Mouse (Mus musculus) liver, postnatal 0 days (tissue): ENCODE results near the gene Fgfr1op. TPM values are rescaled to one million over a fixed set of nuclear protein-coding genes. Genes with fewer than 3 reads are reported as not detected.

Experiments used
- ATAC-seq: fragments of 200-750 bp; cut with Nextera tagmentation; 2 replicates; pipeline ENCODE4 v1.8.0; 2017; ENCODE audit warnings: mild to moderate bottlenecking, moderate library complexity
- DNase-seq: peaks from one replicate; pipeline ENCODE4 v3.0.0-alpha.2; 2016
- H3K27ac ChIP-seq: fragments of 300-500 bp; sonication (generic); 2 replicates; pipeline ENCODE4 v1.5.1; 2014; ENCODE audit warnings: antibody characterized with exemption, moderate library complexity, mild to moderate bottlenecking, low read depth
- H3K27me3 ChIP-seq: fragments of 300-500 bp; sonication (generic); 2 replicates; pipeline ENCODE4 v1.6.1; 2014; ENCODE audit warnings: low read length, control low read depth, mixed read lengths; ENCODE audit not compliant: insufficient read depth
- H3K36me3 ChIP-seq: fragments of 300-500 bp; sonication (generic); replicated peaks from 2 replicates; pipeline ENCODE4 v1.6.1; 2014; ENCODE audit warnings: mild to moderate bottlenecking, control low read depth, low read length, moderate library complexity, mixed read lengths; ENCODE audit not compliant: insufficient read depth
- H3K4me1 ChIP-seq: fragments of 300-500 bp; sonication (generic); 2 replicates; pipeline ENCODE4 v1.6.1; 2014; ENCODE audit warnings: antibody characterized with exemption, mild to moderate bottlenecking, control low read depth; ENCODE audit not compliant: insufficient read depth
- H3K4me2 ChIP-seq: fragments of 300-500 bp; sonication (generic); 2 replicates; pipeline ENCODE4 v1.6.1; 2014; ENCODE audit warnings: low read depth, mild to moderate bottlenecking, low read length, moderate library complexity, mixed read lengths
- H3K4me3 ChIP-seq: fragments of 300-500 bp; sonication (generic); 2 replicates; pipeline ENCODE4 v1.5.1; 2014; ENCODE audit warnings: low read depth, low read length
- H3K9ac ChIP-seq: fragments of 300-500 bp; sonication (generic); replicated peaks from 2 replicates; pipeline ENCODE4 v1.6.1; 2014; ENCODE audit warnings: mild to moderate bottlenecking, moderate library complexity
- H3K9me3 ChIP-seq: fragments of 300-500 bp; sonication (generic); 2 replicates; pipeline ENCODE4 v1.6.1; 2016; ENCODE audit warnings: mild to moderate bottlenecking, control low read depth, low read length, mixed read lengths
- CTCF ChIP-seq: sonication (generic); IDR thresholded peaks from 2 replicates; pipeline ENCODE4 v1.5.1; 2016; ENCODE audit warnings: antibody characterized with exemption, low read depth
- EP300 ChIP-seq: IDR thresholded peaks from 2 replicates; pipeline ENCODE4 v1.6.1; 2016; ENCODE audit warnings: antibody characterized with exemption, low read depth, mild to moderate bottlenecking
- WGBS: fragments of 180-500 bp; shearing (Covaris S2); extraction: QIAGEN DNeasy Blood & Tissue Kit; methylation state at CpG from one replicate; pipeline ENCODE4 v1.1.7; 2014; ENCODE audit not compliant: insufficient replicate concordance; 5-methylcytosine and 5-hydroxymethylcytosine counted together
- polyA plus RNA-seq: library from polyadenylated mRNA; unstranded; fragments of >200 nt; fragmentation: Nextera tagmentation; extraction: Ambion mirVana; gene quantifications from 2 replicates; pipeline ENCODE4 v1.2.1, GENCODE M21; 2015

The Fgfr1op gene
- polyA plus RNA-seq, 1 experiment from 2014 or later = 8.5 TPM

DNA sequence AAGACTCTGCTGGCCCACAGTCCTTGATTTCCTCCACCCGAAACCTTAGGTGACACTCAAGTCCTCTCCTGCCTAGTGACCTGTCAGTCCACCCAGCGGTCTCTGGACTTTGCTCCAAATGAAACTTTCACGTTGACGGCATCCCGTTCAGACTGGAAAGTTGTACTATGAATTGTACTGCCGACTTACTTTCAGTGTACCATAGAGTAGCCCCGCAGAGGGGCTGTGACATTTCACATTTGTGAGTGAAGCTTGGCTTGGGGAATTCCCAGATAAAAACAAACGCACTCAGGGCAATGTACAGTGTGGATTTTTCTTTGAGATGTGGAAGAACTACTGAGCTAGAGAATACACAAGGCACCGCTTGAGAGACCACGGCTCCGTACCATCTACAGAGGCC is 76.9 kb downstream of the Fgfr1op start:
- WGBS = 72% methylated on average over 11 of the region's 11 CpGs
- no peak overlapping the region for H3K9ac ChIP-seq
- H3K36me3 ChIP-seq = no peaks in the 10 kb centered on the region
- H3K4me1 ChIP-seq = no peaks in the 10 kb centered on the region
- no peak overlapping the region for H3K4me2 ChIP-seq
- TF ChIP-seq EP300 (no peak), CTCF (no peak)
- H3K9me3 ChIP-seq = no peaks in the 10 kb centered on the region
- no peak for DNase-seq
- no peak overlapping the region for H3K4me3 ChIP-seq
- no peak overlapping the region for H3K27ac ChIP-seq
- ATAC-seq = no peak
- H3K27me3 ChIP-seq = no peaks in the 10 kb centered on the region

DNA sequence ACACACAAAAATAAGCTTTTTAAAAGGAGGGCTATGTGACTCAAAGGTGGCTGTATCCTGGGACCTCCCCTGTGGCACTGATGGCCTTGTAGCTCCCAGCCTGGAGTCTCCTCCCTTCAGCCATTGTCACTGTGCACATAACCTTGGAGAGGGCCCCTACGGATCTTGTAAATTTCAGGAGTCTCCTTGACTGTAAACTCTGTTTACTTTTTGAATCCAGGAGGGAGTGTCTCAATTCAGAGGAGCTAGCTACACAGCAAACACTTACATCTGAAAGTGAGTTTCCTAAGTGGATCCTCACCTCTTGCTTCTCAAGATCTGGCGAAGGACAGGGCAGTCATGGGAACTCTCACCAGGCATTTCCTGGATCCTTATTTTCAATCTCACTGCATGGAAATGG is 78.8 kb downstream of the Fgfr1op start:
- Histone ChIP-seq H3K27me3 (no peaks in the 10 kb centered on the region), H3K36me3 (no peaks in the 10 kb centered on the region), H3K9me3 (no peaks in the 10 kb centered on the region), H3K4me1 (no peaks in the 10 kb centered on the region), H3K9ac (no peak overlapping the region), H3K27ac (no peak overlapping the region), H3K4me2 (no peak overlapping the region), H3K4me3 (no peak overlapping the region)
- no peak for ATAC-seq
- DNase-seq = no peak
- WGBS = 78% methylated on average over 2 of the region's 2 CpGs
- TF ChIP-seq EP300 = no peak
- no peak for TF ChIP-seq CTCF

DNA sequence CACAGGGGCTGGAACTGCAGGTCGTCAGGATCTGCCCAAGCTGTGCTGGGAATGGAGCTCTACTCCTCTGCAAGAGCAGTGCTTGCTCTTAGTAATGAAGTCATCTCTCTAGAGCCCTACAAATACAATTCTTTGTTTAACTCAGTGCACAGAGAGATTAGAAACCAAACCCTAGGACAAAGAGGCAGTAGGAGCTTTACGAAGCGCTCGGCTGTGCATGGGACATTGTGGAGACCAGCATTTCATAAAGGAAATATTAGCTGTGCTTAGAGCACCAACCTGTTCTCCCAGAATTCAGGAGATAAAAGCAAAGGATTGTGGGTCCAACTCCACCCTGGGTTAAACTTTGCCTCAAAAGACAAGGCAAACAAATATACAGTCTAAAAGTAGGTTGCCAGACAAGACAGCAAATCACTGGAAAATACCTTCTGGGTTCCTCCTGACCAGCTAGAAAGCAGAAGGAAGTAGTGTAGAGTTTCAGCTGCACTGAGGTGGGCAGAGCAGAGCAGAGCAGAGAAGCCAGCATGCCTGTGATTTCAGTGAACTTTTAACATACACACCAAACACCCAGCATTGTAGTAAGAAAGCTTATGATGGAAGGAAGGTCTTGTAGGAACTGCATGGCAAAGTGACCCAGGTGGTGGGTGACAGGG is 80.9 kb downstream of the Fgfr1op start:
- WGBS = 77% methylated on average over 4 of the region's 4 CpGs
- Histone ChIP-seq H3K4me2 (no peak overlapping the region), H3K36me3 (no peaks in the 10 kb centered on the region), H3K27me3 (no peaks in the 10 kb centered on the region), H3K27ac (no peak overlapping the region), H3K4me1 (no peaks in the 10 kb centered on the region), H3K9me3 (no peaks in the 10 kb centered on the region), H3K4me3 (no peak overlapping the region), H3K9ac (no peak overlapping the region)
- ATAC-seq = no peak
- DNase-seq = no peak
- no peak for TF ChIP-seq CTCF
- TF ChIP-seq EP300 = no peak

Other genes with a start within 250 kb of the Fgfr1op start
- 1.5 TPM in 2 replicates for gene Tagap, start 239.5 kb upstream of the Fgfr1op start, polyA plus RNA-seq
- 16.0 and 16.2 TPM in 2 replicates for gene Rsph3a, start 219.9 kb upstream of the Fgfr1op start, polyA plus RNA-seq
- not detected in 2 replicates for gene Gm49673, start 17.7 kb upstream of the Fgfr1op start, polyA plus RNA-seq
- 27.0 and 28.8 TPM in 2 replicates for gene Rnaset2a, start 17.4 kb upstream of the Fgfr1op start, polyA plus RNA-seq
- gene Ccr6, start 70.5 kb downstream of the Fgfr1op start, polyA plus RNA-seq = 0.45 and 1.1 TPM in 2 replicates
- 1,393 and 1,436 TPM in 2 replicates for gene Mpc1, start 117.4 kb downstream of the Fgfr1op start, polyA plus RNA-seq
- 67.6 and 67.7 TPM in 2 replicates for gene Sft2d1, start 145.6 kb downstream of the Fgfr1op start, polyA plus RNA-seq
- gene Prr18, start 172.0 kb downstream of the Fgfr1op start, polyA plus RNA-seq = 0.05 TPM in 1 of 2 replicates, not detected in the other
- not detected in 2 replicates for gene T2, start 190.5 kb downstream of the Fgfr1op start, polyA plus RNA-seq